Mouse (Mus musculus) large intestine, adult 2 months (tissue): ENCODE results near the gene Lrrc3. TPM values are rescaled to one million over a fixed set of nuclear protein-coding genes. Genes with fewer than 3 reads are reported as not detected.
A peak's percentile ranks its signal among the peaks of the same experiment; 100 is the strongest.
"Not testable (repeated sequence)": the region's sequence is repeated elsewhere in the genome, so short reads cannot be mapped to it uniquely, and the experiment has no call there.

ENCODE experiments used
- DNase-seq: peaks from one replicate; pipeline ENCODE4 v3.0.0-alpha.2; 2012; ENCODE audit warnings: low read depth, low spot score
- WGBS: fragments of 180-500 bp; shearing (Covaris S2); methylation state at CpG from one replicate; pipeline ENCODE4 v1.1.7; 2018; 5-methylcytosine and 5-hydroxymethylcytosine counted together
- polyA plus RNA-seq: library from polyadenylated mRNA; depleted of rRNA; stranded (reverse); fragments of >200 nt; gene quantifications from 2 replicates; pipeline ENCODE4 v1.2.3, GENCODE M21; 2012; rRNA removed

The Lrrc3 gene
- polyA plus RNA-seq, result 6.4 and 6.8 TPM in 2 replicates

DNA sequence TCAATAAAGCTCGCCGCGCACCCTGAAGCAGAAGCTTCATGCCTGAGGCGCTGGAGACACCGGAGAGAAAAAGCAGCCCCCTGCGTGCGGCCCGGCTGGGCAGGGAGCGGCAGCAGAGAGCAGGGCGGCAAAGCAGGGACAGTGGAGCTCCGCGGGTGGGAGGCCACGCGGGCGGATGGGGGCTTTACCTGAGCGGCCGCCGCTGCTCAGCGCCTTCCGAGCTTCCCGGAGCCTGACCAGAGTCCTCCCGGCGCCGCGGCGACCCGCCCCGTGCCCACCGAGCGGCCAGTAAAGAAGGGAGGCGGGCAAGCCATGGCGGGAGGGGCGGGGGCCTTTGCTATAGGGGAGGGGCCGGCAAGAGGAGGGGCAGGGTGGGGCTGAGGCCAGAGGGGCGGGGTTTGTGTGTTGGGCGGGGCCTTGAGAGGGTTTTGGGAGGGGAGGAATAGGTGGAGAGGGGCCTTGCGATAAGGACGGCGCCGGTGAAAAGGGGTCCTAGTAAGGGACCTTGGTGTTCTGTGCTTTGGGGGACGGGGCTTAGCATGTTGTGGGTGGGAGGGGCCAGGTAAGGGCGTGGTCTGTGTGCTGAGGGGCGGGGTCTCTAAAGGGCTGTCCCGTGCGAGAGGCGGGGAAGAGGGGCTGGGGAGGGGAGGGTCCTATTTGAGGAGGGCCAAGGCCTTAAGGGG is at the start of gene Lrrc3:
Lrrc3 (minus strand) TSS at position 326 of the 683 bp plus-strand sequence.
- no peak for DNase-seq
- under 1% methylated on average over 45 of the region's 46 CpGs for WGBS

DNA sequence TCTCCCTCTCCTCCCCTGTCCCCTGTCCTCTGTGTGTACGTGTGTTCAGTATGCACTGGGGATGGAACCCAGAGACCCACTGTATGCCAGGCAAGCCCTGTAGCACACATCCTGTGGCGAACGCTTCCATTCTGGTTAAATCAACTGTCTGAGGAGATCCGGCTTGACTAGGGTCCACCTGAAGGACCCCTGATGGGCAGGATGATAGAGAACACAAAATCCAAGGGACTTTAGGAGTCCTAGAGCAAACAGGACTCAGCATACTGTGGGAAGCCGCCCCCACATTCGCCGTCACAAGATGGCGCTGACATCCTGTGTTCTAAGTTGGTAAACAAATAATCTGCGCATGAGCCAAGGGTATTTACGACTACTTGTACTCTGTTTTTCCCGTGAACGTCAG is 48.1 kb upstream of the Lrrc3 start:
- 93% methylated on average over 10 of the region's 12 CpGs for WGBS
- not testable (repeated sequence) for DNase-seq

GRCm38 (mm10) chr10:77939685-77940084 is 37.3 kb upstream of the Lrrc3 start:
- 44% methylated on average over 2 of the region's 2 CpGs for WGBS
- no peak for DNase-seq

GRCm38 (mm10) chr10:77927375-77927774 is 25.0 kb upstream of the Lrrc3 start:
- 71% methylated on average over 10 of the region's 10 CpGs for WGBS
- DNase-seq, result no peak

DNA sequence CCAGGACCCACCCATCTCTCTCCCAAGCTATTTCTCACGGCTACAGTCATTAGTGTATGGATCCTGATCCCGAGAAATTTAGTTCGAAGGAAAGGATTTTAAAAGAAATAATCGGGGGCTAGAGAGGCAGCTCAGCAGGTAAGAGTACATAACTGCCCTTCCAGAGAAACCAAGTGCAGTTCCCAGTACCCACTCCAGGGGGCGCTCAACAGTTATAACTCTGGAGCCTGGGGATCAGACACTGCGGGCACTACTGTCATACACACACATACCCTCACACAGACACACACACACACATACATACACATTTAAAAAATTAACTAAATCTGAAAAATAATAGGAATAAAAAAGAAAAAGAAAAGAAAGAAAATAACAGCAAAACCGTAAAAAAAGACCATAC is 23.8 kb upstream of the Lrrc3 start:
- WGBS, result 23% methylated on average over 7 of the region's 7 CpGs
- DNase-seq, result peak; percentile 19

GRCm38 (mm10) chr10:77922681-77923080 is 20.3 kb upstream of the Lrrc3 start:
- 26% methylated on average over 4 of the region's 4 CpGs for WGBS
- DNase-seq, result no peak

GRCm38 (mm10) chr10:77921009-77921408 is 18.7 kb upstream of the Lrrc3 start:
- no peak for DNase-seq
- 29% methylated on average over 5 of the region's 5 CpGs for WGBS

GRCm38 (mm10) chr10:77916636-77917335 is 14.4 kb upstream of the Lrrc3 start:
- no peak for DNase-seq
- WGBS, result 56% methylated on average over 8 of the region's 8 CpGs

GRCm38 (mm10) chr10:77913292-77913691 is 11.0 kb upstream of the Lrrc3 start:
- DNase-seq, result no peak
- 71% methylated on average over 4 of the region's 4 CpGs for WGBS

DNA sequence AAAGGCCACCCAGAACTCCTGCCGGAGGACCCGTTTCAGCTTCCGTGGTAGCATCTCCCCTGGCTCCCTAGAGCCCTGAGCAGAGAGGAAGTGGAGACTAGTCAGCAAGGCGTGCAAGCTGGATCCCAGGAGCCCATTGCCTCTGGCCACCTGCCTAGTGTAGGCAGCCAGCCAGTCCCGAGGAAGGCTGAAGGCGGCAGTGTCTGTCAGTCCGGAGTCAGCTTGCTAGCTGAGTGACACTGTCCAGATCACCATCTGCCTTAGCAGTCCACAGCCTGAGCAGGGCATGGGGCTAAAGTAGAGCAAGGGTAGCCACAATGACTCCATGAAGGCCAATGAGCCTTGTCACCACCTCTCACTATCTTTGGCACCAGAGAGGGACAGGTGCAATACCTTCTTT is 10.3 kb upstream of the Lrrc3 start:
- 40% methylated on average over 7 of the region's 7 CpGs for WGBS
- DNase-seq, result no peak

- no peak for DNase-seq
- 4% methylated on average over 35 of the region's 35 CpGs for WGBS
Measured at GRCm38 (mm10) chr10:77902894-77903715, 769 bp upstream of the Lrrc3 start.

GRCm38 (mm10) chr10:77901871-77902210 is 495 bp downstream of the Lrrc3 start:
- 4% methylated on average over 14 of the region's 14 CpGs for WGBS
- no peak for DNase-seq

DNA sequence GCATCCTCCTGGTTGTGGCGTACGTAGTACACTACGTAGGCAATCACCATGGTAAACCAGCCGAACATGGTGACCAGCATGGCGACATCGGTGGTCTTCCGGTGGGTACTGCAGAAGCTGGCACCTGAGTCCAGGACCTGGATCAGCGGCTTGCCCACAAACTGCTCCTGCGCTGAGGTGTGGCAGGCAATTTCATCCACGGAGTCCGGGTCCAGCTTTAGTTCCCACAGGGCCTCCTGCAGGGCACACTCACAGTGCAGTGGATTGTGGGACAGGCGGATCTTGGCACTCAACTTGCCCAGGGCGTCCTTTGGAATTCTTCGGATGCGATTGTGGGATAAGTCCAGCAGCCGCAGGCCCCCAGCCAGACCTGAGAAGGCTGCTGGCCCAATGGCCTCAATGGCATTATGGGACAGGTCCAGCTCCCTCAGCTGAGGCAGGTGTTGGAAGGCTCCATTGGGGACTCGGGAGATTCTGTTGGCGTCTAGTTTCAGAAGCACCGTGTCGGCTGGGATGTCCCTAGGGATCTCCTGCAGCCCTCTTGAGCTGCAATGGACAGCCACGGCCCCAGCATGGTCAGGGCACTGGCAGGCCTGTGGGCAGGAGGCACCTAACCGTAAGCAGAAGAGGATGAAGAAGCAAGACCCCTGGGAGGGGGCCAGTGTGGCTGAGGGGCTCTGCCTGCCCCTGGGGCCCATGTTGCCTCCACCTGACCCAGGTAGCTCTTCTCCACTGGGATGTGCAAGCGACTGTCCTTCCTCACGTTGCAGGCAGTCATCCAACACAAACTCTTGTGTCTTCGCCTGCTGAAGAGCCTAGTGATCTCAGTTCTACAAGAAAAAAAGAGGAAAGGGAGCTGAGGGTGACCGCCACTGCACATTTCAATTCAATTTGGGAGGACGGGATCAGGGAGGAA is 1.2 kb downstream of the Lrrc3 start:
- 83% methylated on average over 27 of the region's 27 CpGs for WGBS
- no peak for DNase-seq

GRCm38 (mm10) chr10:77900126-77900525 is 2.2 kb downstream of the Lrrc3 start:
- no peak for DNase-seq

DNA sequence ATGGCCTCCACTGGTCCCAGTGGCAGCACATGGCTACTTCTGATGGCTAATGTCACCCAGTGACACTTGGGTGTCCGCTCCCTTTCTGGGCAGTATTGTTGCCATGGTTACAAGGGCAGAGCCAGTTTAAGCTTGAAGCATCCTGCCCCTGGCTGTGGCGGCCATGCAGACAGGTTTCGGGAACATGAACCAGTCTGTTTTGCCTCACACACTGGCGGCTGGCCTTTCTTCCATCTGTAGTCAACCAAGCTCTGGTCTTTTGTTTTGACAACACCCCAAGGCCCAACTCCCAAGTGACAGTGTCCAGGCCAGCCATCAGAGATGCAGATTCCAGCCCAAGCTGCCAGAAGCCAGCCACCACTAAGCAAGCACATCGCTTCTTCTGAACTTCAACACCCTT is 6.8 kb downstream of the Lrrc3 start:
- WGBS, result 56% methylated on average over 5 of the region's 5 CpGs
- no peak for DNase-seq

More at GRCm38 (mm10) chr10:77900126-77900525, 2.2 kb downstream of the Lrrc3 start:
- WGBS, result 50% methylated on average over 7 of the region's 7 CpGs

- no peak for DNase-seq
- WGBS, result 77% methylated on average over 8 of the region's 8 CpGs
Measured at GRCm38 (mm10) chr10:77890987-77891565, 11.3 kb downstream of the Lrrc3 start.

- 46% methylated on average over 12 of the region's 12 CpGs for WGBS
- DNase-seq, result no peak
Measured at GRCm38 (mm10) chr10:77886007-77886747, 16.2 kb downstream of the Lrrc3 start.

DNA sequence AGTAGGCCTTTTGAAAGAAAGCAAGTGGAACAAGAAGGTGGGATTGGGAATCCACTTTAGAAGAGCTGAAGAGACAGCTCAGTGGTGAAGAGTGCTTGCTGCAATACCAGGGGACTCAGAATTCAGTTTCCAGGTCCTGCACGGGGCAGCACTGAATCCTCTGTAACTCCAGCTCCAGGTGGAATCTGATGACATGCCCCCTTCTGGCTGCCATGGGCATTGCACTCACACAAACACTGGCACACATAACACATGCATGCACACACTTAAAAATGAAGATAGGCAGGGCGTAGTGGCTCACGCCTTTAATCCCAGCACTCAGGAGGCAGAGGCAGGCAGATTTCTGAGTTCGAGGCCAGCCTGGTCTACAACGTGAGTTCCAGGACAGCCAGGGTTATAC is 19.8 kb downstream of the Lrrc3 start:
- no peak for DNase-seq

More for the DNA sequence above, 19.8 kb downstream of the Lrrc3 start:
- 85% methylated on average over 5 of the region's 5 CpGs for WGBS
